Mouse (Mus musculus) ES-Bruce4 (cell line): ENCODE data around the gene Rbm33.

ENCODE experiments used
- CTCF ChIP-seq: IDR thresholded peaks from one replicate; pipeline ENCODE4 v1.8.1; 2011; ENCODE audit warnings: low read depth, low read length
- EP300 ChIP-seq: IDR thresholded peaks from 2 replicates; pipeline ENCODE4 v1.6.1; 2011; ENCODE audit warnings: low read depth, low read length; ENCODE audit not compliant: insufficient read depth
- POLR2A ChIP-seq: IDR thresholded peaks from one replicate; pipeline ENCODE4 v1.8.1; 2011; ENCODE audit warnings: low read length; ENCODE audit not compliant: insufficient read depth

DNA sequence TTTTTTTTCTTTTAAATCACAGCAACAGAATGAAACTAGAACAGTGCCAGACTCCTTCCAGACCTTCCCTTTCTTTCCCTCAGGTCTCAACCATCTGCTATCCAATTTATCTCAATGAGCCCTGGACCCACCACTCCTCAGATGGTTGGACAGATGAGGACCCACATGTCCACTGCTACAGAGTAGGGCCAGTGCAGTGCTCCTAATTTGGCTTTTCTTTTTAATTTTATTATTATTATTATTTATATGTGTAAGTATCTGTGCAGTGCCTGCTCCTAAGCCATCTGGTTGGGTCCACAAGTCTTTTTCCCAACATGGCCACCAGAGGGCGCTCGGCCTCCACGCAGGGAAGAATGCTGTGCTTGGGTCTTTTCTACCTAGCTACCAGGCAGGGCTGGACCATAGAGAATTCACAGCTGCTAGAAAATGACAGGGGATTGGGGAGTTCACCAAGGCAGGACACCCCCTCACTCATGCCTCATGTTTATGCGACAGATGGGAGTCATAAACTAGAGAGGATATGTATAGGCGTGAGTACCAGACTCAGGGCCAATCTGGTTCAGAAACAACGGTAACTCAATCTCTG, 134.2 kb downstream of the Rbm33 start:
- TF ChIP-seq POLR2A (no peak), EP300 (no peak), CTCF (peak; percentile 97)
